Mouse (Mus musculus) G1E (cell line): Measurements from ENCODE around the gene Cyp2c39.
"Not testable (repeated sequence)": the region's sequence is repeated elsewhere in the genome, so short reads cannot be mapped to it uniquely, and the experiment has no call there.

Source experiments
- CTCF ChIP-seq: IDR thresholded peaks from 2 replicates; pipeline ENCODE4 v1.5.1; 2012; ENCODE audit warnings: low read depth, low read length, inconsistent platforms, mixed read lengths
- GATA1 ChIP-seq: IDR thresholded peaks from 2 replicates; pipeline ENCODE4 v1.6.1; 2012; ENCODE audit warnings: borderline replicate concordance, low read length, inconsistent platforms, mixed read lengths
- GATA2 ChIP-seq: IDR thresholded peaks from 2 replicates; pipeline ENCODE4 v1.6.1; 2012; ENCODE audit warnings: low read depth, low read length, inconsistent platforms, borderline replicate concordance
- TAL1 ChIP-seq: conservative IDR thresholded peaks from 2 replicates; pipeline ENCODE4 v1.6.1; 2012; ENCODE audit warnings: low read depth, low read length, inconsistent platforms, mixed read lengths

- TF ChIP-seq CTCF, GATA1, GATA2, TAL1: not testable (repeated sequence)
Observed at GRCm38 (mm10) chr19:39483961-39484360, 26.7 kb upstream of the Cyp2c39 start.
